Mouse (Mus musculus): ENCODE results near the gene Plekha1. TPM values are rescaled to one million over a fixed set of nuclear protein-coding genes. Genes with fewer than 3 reads are reported as not detected.

The Plekha1 gene
- 78.0 TPM for polyA plus RNA-seq (2017; shearing (Covaris generic))

GRCm38 (mm10) chr7:130865613-130866591, at the start of gene Plekha1:
Gene Plekha1, plus strand, starts transcription at chr7:130865756.

DNA sequence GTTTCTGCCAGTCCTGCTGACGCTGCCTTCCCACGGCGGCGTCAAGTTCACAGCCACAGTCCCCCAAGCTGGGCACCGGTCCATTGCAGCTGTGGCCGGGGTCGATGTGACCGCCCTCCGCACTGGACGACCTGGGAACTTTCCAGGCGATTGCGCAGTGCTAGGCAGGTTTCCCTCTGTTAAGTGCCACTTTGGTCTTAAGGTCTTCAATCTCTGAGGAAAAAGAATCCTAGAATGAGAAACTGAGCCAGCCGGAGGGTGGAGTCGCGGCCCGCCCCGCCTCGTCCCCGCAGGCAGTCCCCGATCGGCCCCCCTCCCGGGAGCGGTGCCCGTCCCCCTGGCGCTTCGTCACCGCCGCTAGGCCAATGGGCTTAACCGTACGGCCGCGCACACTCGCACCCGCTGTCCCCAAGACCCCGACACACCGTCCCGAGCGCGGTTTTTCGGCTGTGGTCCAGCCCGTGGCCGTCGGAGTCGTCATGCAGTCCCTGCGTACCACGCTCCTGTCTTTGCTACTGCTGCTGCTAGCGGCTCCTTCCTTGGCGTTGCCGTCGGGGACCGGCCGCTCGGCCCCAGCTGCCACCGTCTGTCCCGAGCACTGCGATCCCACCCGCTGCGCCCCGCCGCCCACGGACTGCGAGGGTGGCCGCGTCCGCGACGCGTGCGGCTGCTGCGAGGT, 70.4 kb downstream of the Plekha1 start, which contains the start of gene Htra1:
TSS of gene Htra1 (plus strand) at position 319 of the 679 bp plus-strand sequence.

Other genes starting within 250 kb of the Plekha1 start
- gene Btbd16, start 91.7 kb upstream of the Plekha1 start, polyA plus RNA-seq (2017; shearing (Covaris generic)): 0.32 TPM
- not detected for gene Htra1, start 70.4 kb downstream of the Plekha1 start, polyA plus RNA-seq (2017; shearing (Covaris generic))
- 0.80 TPM for gene Dmbt1, start 166.3 kb downstream of the Plekha1 start, polyA plus RNA-seq (2017; shearing (Covaris generic))